Mouse (Mus musculus): Measurements from ENCODE around the gene Knop1. TPM values are rescaled to one million over a fixed set of nuclear protein-coding genes. Genes with fewer than 3 reads are reported as not detected.
A peak's percentile ranks its signal among the peaks of the same experiment; 100 is the strongest.

Gene Knop1
- total RNA-seq, 2 experiments from 2014 or later: 26.6 to 27.5 TPM

DNA sequence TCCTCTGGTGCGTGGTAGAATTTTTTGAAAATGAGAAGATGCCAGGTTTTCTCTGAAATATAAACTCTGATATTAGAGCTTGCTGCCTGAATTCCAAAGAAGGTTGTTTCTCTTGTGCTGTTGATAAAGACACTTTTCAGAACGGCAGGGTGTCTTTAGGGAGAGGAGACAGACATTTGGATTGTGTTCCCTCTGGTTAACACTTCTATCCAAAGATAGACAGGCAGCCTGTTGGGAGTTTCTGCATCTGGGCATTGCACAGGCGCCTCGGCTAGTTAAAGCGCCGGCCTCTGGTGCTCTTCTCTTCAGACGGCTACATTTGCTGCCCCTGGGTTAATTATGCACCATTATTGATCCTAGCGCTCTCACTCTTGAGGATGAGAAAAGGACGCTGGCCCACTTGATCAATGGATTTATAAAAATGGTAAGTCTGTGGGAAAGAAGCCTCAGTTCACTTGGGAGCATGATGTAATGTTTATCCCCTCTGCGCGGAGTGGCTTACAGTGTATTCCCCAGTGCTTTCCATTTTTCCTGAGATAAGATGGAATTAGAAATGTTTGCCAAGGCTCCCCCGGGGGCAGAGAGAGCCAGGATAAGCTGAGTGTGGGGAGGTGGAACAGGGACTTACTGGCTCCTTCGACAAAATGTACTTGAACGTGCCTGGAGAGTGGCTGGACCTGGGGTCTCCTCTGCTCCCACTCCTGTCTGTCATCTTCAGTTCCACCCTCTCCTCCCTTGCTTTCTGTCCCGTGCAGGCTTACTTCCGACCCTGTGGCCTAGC, 49.2 kb downstream of the Knop1 start:
- intact Hi-C loops (cut with DNase I): no loop called here
- peak in 1 of 2 experiments; percentile 17 for DNase-seq (ENCODE audit: low spot score in 2 of 2)

DNA sequence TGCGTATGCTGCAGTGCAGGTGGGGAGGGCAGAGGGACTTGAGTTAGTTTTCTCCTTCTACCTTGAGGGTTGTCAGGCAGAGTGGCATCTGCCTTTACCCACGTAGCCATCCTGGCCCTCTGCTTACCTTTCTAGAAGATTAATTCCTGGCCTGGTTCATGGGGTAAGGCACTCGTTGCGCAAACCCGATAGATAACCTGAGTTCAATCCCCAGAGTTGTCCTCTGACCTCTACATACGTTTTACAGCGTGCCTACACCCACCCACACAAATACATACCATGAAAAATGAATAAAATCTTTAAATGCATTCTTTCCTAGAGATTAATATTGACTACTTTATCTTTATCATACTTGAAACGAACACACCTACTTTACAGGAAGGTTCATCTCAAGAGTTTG, 52.6 kb downstream of the Knop1 start:
- intact Hi-C loops (cut with DNase I): no loop called here
- no peak for DNase-seq (ENCODE audit: low spot score in 2 of 2)

DNA sequence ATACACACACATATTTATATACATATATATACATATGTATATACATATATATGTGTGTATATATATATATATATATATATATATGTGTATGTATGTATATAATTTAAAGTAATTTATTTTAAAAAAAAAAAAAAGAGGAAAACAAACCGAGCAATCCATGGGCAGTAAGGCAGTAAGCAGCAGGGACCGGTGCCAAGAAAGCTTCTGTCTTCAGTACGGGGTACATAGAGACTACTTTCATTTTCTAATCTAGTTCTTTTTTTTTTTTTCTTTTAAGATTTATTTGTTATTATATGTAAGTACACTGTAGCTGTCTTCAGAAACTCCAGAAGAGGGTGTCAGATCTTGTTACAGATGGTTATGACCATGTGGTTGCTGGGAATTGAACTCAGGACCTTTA, 54.3 kb downstream of the Knop1 start:
- intact Hi-C loops (cut with DNase I): no loop called here

DNA sequence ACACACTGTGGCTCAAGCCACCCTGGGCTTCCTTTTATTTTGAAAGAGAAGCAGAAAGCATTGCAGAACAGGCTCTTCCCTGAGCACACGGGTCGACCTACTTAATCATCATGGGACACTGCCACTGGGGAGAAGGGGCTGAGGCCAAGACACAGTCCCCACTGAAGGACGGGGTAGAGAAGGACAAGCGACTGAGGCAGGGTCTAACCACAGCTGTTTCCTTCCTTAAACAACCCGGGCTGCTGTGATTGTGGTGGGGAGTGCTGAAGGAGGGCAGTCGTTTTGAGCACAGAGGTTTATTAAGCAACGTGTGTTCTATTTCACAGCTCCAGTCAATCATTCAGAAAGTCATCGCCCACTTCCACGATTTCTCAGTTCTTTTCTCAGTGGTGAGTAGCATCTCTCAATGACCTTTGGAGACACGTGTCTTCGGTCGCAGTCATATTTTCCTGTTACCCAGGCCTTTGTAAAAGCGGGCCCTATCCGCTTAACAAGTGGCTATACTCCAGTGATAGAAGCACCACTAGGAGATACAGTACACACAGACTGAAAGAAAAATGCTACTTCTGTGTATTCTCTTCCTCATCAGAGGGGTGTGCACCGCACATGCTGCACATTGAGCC, 55.8 kb downstream of the Knop1 start:
- no peak for DNase-seq (ENCODE audit: low spot score in 2 of 2)

More for the DNA sequence above, 54.3 kb downstream of the Knop1 start:
- DNase-seq (ENCODE audit: low spot score in 2 of 2): no peak

DNA sequence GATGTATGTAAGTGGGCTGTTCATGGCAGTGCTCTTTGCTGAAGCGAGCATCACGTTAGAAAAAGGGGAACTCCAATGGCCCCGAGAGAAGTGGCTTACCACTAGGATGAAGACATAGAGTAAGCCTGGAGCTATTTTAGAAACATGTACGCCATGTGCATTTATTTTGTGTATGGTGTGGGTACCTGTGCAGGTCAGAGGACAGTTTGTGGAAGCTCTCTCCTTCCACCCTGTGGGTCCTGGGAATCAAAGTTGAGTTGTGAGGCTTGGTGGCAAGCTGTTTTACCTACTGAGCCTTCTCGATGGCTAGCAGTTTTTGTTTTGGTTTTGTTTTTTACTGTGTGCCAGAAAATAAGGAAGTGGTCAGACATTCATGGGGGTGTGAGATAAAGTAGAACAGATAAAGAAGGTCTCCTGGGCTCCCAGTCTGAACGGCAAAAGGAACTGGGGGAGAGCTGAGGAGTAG, 57.9 kb downstream of the Knop1 start:
- intact Hi-C loops (cut with DNase I): no loop called here
- DNase-seq (ENCODE audit: low spot score in 2 of 2): no peak

More for the DNA sequence above, 55.8 kb downstream of the Knop1 start:
- intact Hi-C loops (cut with DNase I): no loop called here

DNA sequence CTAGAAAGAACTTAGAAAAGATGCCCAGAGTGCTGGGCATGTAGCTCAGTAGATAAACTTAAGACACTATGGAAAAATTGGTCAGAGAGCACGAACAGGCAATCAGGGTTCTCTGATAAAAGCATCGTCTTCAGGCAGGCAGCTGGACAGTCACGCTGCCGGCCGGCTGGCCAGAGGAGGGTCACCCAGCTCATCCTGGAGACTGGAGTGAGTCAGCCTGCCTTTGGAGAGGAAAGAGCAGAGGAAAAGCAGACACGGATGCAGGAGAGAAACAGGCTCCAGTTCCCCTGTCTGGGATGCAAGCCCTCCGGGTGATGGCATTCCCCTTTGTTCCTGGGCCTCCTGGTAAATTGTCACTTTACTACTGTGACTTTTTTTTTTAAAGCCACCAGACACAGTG, 58.5 kb downstream of the Knop1 start:
- DNase-seq (ENCODE audit: low spot score in 2 of 2): no peak
- intact Hi-C loops (cut with DNase I): no loop called here

DNA sequence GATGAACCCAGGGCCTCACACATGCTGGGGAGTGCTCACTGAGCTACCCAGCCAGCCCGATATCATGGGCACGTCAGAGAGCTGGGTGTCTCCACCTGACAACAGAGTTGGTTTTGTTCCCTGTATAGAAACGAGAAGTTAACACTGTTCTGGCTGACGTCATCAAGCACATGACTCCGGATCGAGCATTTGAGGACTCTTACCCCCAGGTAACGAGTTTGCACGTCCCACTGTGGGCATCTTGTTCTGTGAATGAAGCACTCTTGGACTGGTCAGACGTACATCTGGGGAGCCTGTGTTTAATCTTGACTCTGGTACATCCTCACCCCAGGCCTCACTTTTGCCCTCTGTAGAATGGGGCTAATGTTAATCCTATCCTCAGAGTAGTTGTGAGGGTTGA, 59.2 kb downstream of the Knop1 start:
- no peak for DNase-seq (ENCODE audit: low spot score in 2 of 2)
- intact Hi-C loops (cut with DNase I): no loop called here

DNA sequence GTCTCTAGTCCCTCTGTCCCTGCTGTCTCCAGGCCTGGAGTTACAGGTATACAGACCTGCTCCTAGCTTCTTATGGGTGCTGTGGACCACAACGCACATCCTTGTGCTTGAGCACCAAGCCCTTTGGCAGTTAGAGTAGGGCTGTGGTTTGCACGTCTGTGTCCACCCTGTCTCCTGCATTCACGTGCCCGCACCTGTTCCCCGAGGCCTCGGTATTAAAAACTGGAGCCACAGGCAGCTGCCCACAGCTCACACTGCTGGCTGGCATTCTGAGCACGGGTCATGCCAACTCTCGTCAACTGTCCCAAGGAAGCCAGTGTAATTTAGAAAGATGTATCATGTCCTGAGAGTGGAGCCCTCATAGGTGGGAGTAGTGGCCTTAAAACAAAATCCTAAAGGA, 60.3 kb downstream of the Knop1 start:
- intact Hi-C loops (cut with DNase I): no loop called here

DNA sequence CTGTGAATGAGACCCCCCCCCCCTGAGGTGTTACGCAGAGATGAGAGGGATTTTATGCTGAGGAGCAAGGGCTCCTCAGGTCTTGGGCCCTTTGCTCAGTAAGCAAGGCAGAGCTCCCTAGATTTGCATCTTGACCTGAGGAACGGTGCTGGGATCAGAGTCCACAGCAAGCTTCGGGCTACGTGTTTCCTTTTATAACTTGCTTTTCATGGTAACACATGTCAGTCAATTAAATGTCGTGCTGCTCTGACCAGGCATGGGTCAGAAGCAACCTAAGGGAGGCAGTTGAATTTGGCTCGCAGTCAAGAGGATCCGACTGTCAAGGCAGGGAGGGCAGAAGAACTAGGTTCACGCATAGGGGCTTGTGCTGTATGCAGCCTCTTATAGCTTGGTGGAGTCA, 62.2 kb downstream of the Knop1 start:
- no peak for DNase-seq (ENCODE audit: low spot score in 2 of 2)
- intact Hi-C loops (cut with DNase I): no loop called here

More for the DNA sequence above, 60.3 kb downstream of the Knop1 start:
- no peak for DNase-seq (ENCODE audit: low spot score in 2 of 2)

Other genes starting within 250 kb of the Knop1 start
- gene Gde1, start 150.5 kb downstream of the Knop1 start, total RNA-seq (2021): 100 to 1,000 TPM; 288 TPM
- 10 to 100 TPM; 44.5 to 47.7 TPM for gene Ccp110, start 143.7 kb downstream of the Knop1 start, total RNA-seq (2021)
- 10 to 100 TPM; 51.2 to 58.2 TPM for gene Vps35l, start 116.0 kb downstream of the Knop1 start, total RNA-seq (2021)
- 1 to 10 TPM; 3.1 to 3.5 TPM for gene Iqck, start 502 bp downstream of the Knop1 start, total RNA-seq (2021)
- gene Gprc5b, start 139.0 kb upstream of the Knop1 start, total RNA-seq (2021): 10 to 100 TPM; 98.0 to 99.8 TPM

Data from left cerebral cortex, postnatal 25 days (tissue).